8 mouse cellular contexts compared by ENCODE assay signal in genomic region chr2:164073918-164074578, GRCm38 (mm10). TPM values are rescaled to one million over a fixed set of nuclear protein-coding genes. Genes with fewer than 3 reads are reported as not detected.
DNase-seq lines count a peak whose midpoint lies in the region; ATAC-seq and TF ChIP-seq lines count a peak whose summit lies in the region.

No protein-coding gene starts in this region.

- peak; percentile 95 for DNase-seq in ES-CJ7 (ENCODE audit: low read depth, low spot score)
- peak; percentile 96 for DNase-seq in cerebellum, adult 11 months
- peak; percentile 97 for DNase-seq in heart, postnatal 25 days (ENCODE audit: low spot score)
- DNase-seq in layer of hippocampus, adult 18-20 months (ENCODE audit: low spot score in 2 of 2): peak; percentile 97 to 98
- peak; percentile 98 for DNase-seq in lung, adult 2 months
- DNase-seq in thymus, adult 18-20 months: peak; percentile 98

- peaks cover 31% of the 10 kb centered on the region for H3K4me1 ChIP-seq in forebrain, embryonic 15.5 days
- H3K4me1 ChIP-seq in lung, adult 2 months (ENCODE audit: control insufficient read depth, insufficient read depth, low read length): peaks cover 8% of the 10 kb centered on the region

- TF ChIP-seq CTCF in lung, adult 2 months (IDR thresholded peaks at IDR 0.05; ENCODE audit: insufficient read depth, low read length): peak; percentile 69

- intact Hi-C loops in heart, postnatal 25 days (cut with DNase I): loop anchor here (5.0 kb wide), 1 partner anchor 82 kb away; the partner anchor contains the start of gene Ywhab

- H3K27me3 ChIP-seq in forebrain, embryonic 15.5 days: no peaks in the 10 kb centered on the region

- peak overlapping the region; percentile 80 for H3K9ac ChIP-seq in forebrain, embryonic 15.5 days (replicated peaks)

- H3K9me3 ChIP-seq in forebrain, embryonic 15.5 days: no peaks in the 10 kb centered on the region

- H3K27ac ChIP-seq in forebrain, embryonic 15.5 days (replicated peaks): peak overlapping the region; percentile 59

- TF ChIP-seq POLR2A in lung, adult 2 months (IDR thresholded peaks at IDR 0.05; ENCODE audit: borderline replicate concordance, extremely low read depth, low read depth, low read length): peak; percentile 98

- H3K4me2 ChIP-seq in forebrain, embryonic 15.5 days (replicated peaks): peak overlapping the region; percentile 85

- H3K36me3 ChIP-seq in forebrain, embryonic 15.5 days: no peaks in the 10 kb centered on the region

- ATAC-seq in forebrain, embryonic 15.5 days (replicated peaks): peak; percentile 86
- ATAC-seq in neutrophil, adult 5-6 weeks (ENCODE audit: extremely low read depth, insufficient number of reproducible peaks, low FRiP score, poor library complexity, severe bottlenecking): peak; percentile 84

- WGBS in forebrain, embryonic 15.5 days: under 1% methylated on average over 48 of the region's 48 CpGs
- WGBS in lung, adult 2 months: under 1% methylated on average over 47 of the region's 48 CpGs

- peak overlapping the region; percentile 72 for H3K4me3 ChIP-seq in forebrain, embryonic 15.5 days
- H3K4me3 ChIP-seq in lung, adult 2 months (replicated peaks; ENCODE audit: extremely low read depth, low read depth, low read length): peak overlapping the region; percentile 98

RNA-seq across cellular contexts. Expression of gene Tomm34, which starts 3.1 kb away (rescaled TPM):
- polyA plus RNA-seq in forebrain, embryonic 15.5 days (2015; fragmentation: Nextera tagmentation; extraction: Ambion mirVana): 52.5 and 55.5 TPM in 2 replicates
- 10 to 100 TPM; 17.8 to 18.7 TPM for total RNA-seq in heart, postnatal 25 days (2021)
- 100 to 1,000 TPM; 118 to 122 TPM for total RNA-seq in layer of hippocampus, adult 18-20 months (2021)
- polyA plus RNA-seq in lung, adult 2 months (2012; rRNA removed): 43.5 and 48.8 TPM in 2 replicates
- total RNA-seq in neutrophil, adult 5-6 weeks (2017): 63.2 and 77.7 TPM in 2 replicates

RNA-seq across cellular contexts. Expression of gene Stk4, which starts 3.9 kb away (rescaled TPM):
- polyA plus RNA-seq in forebrain, embryonic 15.5 days (2015; fragmentation: Nextera tagmentation; extraction: Ambion mirVana): 23.8 and 28.0 TPM in 2 replicates
- total RNA-seq in heart, postnatal 25 days (2021): 10 to 100 TPM; 14.8 to 18.5 TPM
- 10 to 100 TPM; 44.7 to 47.0 TPM for total RNA-seq in layer of hippocampus, adult 18-20 months (2021)
- 22.0 and 31.3 TPM in 2 replicates for polyA plus RNA-seq in lung, adult 2 months (2012; rRNA removed)
- 434 and 452 TPM in 2 replicates for total RNA-seq in neutrophil, adult 5-6 weeks (2017)

RNA-seq across cellular contexts. Expression of gene Pabpc1l, which starts 48.8 kb away (rescaled TPM):
- 2.9 and 4.2 TPM in 2 replicates for polyA plus RNA-seq in forebrain, embryonic 15.5 days (2015; fragmentation: Nextera tagmentation; extraction: Ambion mirVana)
- total RNA-seq in heart, postnatal 25 days (2021): 1 to 10 TPM in 1 of 2 experiments, under 1 TPM in 1; 0.96 to 1.3 TPM
- total RNA-seq in layer of hippocampus, adult 18-20 months (2021): under 1 TPM; 0.36 to 0.37 TPM
- polyA plus RNA-seq in lung, adult 2 months (2012; rRNA removed): 0.40 and 0.50 TPM in 2 replicates
- 0.37 and 6.4 TPM in 2 replicates for total RNA-seq in neutrophil, adult 5-6 weeks (2017)

Comparison
In these comparisons a context has a peak if more than half of its experiments do, and no peak if none do; other contexts are left out.
1. Peak in every context shown above with its lines: DNase-seq, ATAC-seq, H3K4me3 ChIP-seq and H3K27ac ChIP-seq.